Mouse (Mus musculus) mesoderm, embryonic 11.5 days (tissue): ENCODE results near the gene Itpr2.

ENCODE experiments used
- DNase-seq: peaks from one replicate; pipeline ENCODE4 v3.0.0-alpha.2; 2012; ENCODE audit warnings: low read depth, low spot score

The Itpr2 gene

GRCm38 (mm10) chr6:146167207-146167606 is 334.8 kb downstream of the Itpr2 start:
- DNase-seq, result no peak

GRCm38 (mm10) chr6:146159641-146160040 is 342.4 kb downstream of the Itpr2 start:
- no peak for DNase-seq

DNA sequence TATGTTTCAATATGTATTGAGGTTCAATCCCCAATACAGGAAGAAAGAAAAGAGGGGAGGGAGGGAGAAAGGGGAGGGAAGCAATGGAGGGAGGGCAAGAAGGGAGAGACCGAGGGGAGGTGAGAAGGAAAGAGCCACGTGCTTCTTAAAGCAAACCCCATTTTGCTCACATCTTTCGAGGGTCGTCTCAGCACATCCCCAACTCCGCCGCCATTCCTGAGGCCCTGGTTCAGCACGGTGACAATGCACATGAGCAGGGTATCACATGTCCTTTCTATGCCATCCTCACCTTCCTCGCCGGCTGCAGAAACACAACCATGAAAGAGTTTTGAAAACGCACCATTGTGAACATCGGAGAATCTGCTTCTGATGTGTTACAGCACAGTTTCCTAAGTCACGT is 343.3 kb downstream of the Itpr2 start:
- no peak for DNase-seq

- no peak for DNase-seq
Observed at GRCm38 (mm10) chr6:146157983-146158535, 344.0 kb downstream of the Itpr2 start.

DNA sequence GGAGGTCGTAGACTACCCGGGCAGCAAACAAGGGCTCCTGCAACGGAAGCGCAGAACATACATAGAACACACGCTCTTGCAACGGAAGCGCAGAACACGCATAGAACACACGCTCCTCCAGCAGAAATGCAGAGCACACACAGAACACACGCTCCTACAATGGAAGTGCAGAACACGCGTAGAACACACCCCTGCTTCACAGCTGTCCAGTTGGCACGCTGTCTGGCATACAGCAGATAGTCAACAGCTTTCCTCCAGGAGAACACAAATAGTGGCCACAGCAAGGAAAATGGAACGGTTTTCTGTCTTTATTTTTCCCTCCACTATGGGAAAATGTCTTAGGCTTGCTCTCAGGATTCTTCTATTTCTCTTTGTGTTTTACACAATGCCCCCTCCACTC is 344.9 kb downstream of the Itpr2 start:
- no peak for DNase-seq

- DNase-seq, result no peak
Observed at GRCm38 (mm10) chr6:146156536-146156935, 345.5 kb downstream of the Itpr2 start.

- DNase-seq, result no peak
Observed at GRCm38 (mm10) chr6:146155156-146155734, 346.8 kb downstream of the Itpr2 start.

DNA sequence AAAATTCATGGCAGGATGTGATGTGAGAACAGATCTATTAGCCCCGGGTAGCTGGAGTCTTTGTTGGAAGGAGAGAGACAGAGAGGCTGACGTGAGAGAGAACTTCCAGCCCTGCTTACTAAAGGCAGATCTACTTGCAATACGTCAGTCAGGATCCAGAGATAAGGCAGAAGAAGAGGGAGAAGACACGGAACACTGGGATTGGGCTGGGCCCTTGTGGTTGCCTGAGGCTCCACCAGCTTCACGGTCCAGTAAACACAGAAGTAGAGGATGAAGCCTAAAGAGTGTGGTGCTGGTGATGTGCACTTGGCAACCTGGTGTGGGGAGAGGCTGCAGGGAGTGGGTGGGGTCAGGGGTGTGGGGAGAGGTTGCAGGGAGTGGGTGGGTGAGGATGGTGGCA is 349.2 kb downstream of the Itpr2 start:
- DNase-seq, result no peak

GRCm38 (mm10) chr6:146140966-146141585 is 360.9 kb downstream of the Itpr2 start:
- DNase-seq, result no peak

- DNase-seq, result no peak
Observed at GRCm38 (mm10) chr6:146140171-146140570, 361.9 kb downstream of the Itpr2 start.

GRCm38 (mm10) chr6:146136646-146137045 is 365.4 kb downstream of the Itpr2 start:
- no peak for DNase-seq

GRCm38 (mm10) chr6:146136244-146136643 is 365.8 kb downstream of the Itpr2 start:
- no peak for DNase-seq

- no peak for DNase-seq
Observed at GRCm38 (mm10) chr6:146135291-146135690, 366.7 kb downstream of the Itpr2 start.

- no peak for DNase-seq
Observed at GRCm38 (mm10) chr6:146133921-146134320, 368.1 kb downstream of the Itpr2 start.

DNA sequence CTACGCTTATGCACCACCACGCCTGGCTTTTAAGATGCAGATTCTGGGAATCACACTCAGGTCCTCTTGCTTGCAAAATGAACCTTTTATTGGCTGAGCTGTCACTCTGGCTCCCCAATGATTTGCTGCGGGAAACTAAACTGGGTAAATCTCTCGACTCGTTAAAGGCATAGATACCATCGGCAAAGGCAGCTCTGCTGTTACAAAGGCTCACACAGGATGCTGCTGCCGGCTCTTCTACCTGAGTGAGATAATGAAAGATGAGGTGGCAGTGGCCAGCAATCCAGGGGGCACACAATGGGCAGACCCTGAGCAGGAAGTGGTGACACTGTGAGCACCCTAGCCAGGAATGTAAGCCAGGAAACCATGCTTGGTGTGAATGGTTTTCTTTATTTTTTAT is 373.0 kb downstream of the Itpr2 start:
- no peak for DNase-seq

DNA sequence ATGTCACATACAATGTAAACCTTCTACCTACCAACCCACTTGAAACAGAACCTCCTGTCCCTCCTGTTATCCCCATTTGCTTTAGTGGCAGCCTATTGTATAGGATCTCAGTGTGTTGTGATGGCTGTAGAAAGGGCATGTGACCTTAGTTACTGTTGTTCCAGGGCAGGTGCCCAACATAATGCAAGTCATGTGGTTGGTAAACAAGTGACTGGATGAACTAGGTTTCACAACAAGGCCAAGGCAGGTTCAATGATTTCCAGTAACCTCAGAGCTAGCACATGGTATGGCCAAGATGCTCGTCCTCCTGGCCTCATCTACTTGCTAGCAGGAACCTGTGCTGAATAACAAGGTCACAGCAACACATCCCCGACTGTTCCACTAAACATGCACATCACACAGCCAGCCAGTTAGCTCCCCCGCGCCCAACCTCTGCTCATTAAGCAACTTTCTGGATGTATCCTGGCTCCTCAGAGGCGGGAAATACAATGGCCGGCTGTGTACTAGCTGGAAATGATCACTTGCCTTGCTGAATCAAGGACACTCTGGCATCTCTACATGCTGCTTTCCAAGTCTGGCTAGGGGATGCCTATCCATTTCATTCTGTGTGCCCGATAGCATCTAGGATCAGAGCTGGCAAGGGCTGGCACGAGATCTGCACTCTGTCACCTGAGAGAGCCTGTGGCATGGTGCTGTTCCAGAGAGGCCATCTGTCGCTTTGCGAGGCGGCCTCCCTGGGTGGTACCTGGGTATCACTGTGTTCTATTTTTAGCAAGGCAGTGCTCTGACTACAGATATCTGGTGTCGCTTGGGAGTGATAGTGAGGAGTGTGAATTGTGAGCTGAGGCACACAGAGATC is 375.0 kb downstream of the Itpr2 start:
- DNase-seq, result no peak

DNA sequence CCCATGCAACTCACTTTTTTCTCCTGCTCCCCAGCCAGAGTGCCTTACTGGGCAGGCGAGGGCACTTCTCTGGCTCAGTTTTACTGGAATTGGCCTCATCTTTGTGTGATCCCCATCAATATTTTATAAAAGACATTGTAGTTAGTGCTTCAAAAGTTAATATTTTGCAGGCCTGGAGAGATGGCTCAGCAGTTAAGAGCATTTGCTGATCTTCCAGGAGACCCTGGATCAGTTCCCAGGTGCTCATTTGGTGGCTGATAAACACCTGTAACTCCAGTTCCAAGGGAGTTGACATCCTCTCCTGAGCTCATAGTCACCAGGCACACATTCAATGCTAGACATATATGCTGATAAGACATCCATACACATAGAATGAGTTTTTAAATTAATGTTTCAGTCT is 376.4 kb downstream of the Itpr2 start:
- no peak for DNase-seq

- DNase-seq, result no peak
Observed at GRCm38 (mm10) chr6:146124479-146124878, 377.5 kb downstream of the Itpr2 start.

DNA sequence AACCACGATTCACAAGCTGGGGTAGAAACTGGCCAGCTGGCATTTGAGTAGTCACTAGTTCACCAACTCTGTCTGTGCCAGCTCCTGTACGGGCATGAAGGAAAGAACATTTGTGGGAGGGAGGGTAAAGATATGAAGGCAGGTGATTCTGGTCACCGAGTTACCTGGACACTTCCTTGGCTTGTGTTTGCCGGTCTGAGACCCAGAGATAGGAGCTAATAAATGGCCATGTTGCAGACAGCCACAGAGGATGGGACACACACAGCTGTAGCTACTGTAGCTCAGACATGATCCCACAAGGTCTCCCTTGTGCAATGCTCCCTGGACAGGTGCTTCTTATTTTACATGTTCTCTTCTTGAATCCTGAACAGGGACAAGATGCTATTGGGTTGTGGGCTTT is 378.4 kb downstream of the Itpr2 start:
- no peak for DNase-seq

DNA sequence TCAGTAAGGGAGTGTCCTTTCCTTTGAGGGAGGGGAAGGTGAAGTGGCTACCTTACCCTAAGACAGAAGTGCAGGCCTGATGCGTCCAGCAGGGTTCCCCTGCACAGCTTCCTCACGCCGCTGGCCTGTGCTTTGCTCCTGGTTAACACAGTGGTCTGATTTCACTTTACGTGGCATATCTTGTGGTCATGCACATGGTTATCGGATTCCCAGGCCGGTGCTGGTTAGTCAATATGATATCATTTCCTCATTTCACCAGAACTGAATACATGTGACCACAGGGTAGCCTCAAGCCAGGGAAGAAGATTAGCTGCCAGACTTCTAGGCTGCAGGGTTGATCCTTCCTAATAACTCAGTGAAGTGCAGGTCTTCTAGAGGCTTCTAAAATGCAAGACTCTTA is 381.9 kb downstream of the Itpr2 start:
- no peak for DNase-seq

DNA sequence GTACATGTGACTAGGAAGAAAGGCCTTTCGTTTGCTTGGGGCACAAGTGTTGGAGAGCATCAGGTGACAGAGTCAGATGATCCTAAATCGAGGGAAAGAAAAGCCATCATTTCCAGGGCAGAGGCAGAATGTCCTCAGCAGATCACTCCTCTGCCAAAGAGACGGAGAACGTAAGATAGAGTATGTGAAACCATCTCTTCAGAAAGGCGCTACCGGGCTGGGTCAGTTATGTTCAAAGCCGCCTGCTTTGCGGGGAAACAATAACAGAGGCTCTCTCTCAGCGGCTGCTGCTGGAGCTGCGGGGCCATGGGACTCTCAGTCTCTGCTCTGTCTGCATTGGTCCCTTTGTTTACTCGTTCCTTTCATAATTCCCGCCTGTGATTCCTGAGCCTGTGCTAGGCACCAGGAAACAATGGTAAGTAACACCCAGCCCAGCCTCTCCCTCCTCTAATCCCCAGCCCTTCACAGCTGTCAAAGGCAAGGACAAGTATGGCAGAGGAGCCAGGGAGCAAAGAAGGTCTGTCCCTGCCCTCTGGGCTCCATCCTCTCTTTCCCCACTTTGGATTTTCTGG is 387.2 kb downstream of the Itpr2 start:
- no peak for DNase-seq

- DNase-seq, result no peak
Observed at GRCm38 (mm10) chr6:146114071-146114470, 388.0 kb downstream of the Itpr2 start.
